Mouse (Mus musculus): ENCODE data around the gene Ehd4.

Ehd4 gene

DNA sequence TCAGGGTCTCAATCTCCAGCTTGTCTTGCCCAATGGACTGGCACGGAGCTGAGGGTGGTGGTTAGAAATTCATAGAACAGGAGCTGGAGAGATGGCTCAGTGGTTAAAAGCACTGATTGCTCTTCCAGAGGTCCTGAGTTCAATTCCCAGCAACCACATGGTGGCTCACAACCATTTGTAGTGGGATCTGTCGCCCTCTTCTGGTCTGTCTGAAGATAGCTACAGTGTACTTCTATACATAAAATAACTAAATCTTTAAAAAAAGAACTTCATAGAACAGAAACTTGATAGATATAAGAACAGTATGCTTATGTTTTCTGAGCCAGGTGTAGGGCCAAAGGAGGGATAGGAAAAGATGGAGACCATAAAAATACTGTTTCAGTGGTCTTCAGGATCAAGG is 72.0 kb downstream of the Ehd4 start:
- DNase-seq (ENCODE audit: low read depth in 1 of 2, low spot score in 2 of 2): no peak

DNA sequence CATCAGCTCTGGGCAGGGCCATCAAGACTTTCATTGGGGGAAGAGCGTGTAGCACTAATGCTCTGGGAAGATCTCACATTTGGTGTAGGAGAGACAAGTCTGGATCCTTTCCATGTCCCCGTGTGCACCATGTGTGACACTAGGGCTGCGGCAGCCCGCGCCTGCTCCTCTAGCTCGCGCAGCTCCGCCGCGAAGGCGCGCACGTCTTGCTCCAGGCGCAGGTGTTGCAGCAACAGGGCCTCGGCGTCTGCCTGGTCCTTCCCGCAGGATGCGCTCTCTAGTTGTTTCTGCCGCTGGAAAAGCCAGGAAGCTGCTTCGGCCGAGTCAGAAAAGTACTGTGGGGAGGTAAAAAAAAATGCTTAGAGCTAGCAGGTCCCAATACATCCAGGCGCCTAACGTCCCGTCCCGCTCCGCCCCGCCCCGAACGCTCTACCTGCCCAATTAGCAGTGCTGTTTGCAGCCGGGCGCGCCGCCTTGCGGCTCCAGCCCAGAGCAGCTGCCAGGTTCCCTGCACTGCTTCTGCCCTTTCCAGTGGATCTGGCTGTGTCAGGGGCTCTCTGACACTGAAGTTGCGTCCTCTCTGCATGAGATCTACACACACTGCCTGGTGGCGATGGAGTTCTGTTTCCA is 78.2 kb downstream of the Ehd4 start:
- no peak for DNase-seq (ENCODE audit: low read depth in 1 of 2, low spot score in 2 of 2)

DNA sequence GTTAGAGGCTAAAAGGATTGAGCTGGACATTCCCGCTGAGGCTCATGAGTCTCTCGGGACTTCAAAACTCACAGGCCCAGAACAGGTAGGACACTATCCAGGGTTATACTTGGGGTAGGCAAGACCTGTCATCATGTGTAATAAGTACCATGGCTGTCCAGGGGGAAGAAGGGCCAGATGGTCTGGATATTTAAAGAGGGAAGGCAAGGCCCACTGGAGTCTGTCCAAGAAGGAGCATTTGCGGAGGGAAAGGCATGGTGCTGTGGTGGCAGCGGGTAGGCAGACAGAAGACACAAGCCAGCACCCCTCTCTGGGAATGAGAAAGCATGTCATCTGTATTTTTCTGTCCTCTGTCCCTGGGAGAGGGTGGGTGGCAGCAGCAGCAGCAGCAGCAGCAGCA is 80.3 kb downstream of the Ehd4 start:
- DNase-seq (ENCODE audit: low read depth in 1 of 2, low spot score in 2 of 2): no peak

DNA sequence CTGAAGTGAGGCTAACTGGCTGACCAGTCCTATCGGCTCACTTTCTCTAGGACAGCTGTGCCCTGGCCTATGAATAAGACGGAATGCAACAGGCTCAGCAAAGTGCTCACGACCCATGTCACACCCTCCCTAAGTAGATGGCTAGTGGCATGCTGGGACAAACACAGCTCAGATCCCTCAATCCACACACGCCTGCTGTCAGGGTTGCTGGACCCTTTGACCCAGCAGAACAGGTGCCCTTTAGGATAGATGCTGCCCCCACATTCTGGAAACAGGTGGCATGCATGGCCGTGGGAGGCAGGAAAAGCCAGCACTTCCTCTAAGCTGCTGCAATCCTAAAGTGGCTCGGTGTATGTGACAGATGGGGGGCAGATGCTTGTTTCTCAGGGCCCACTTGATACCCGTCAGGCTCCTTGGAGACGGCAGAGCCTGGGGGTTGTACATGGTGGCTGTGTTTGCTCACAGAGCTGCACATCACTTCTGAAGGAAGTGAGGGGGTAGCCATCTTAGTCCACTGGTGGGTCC is 84.9 kb downstream of the Ehd4 start:
- DNase-seq (ENCODE audit: low read depth in 1 of 2, low spot score in 2 of 2): no peak

DNA sequence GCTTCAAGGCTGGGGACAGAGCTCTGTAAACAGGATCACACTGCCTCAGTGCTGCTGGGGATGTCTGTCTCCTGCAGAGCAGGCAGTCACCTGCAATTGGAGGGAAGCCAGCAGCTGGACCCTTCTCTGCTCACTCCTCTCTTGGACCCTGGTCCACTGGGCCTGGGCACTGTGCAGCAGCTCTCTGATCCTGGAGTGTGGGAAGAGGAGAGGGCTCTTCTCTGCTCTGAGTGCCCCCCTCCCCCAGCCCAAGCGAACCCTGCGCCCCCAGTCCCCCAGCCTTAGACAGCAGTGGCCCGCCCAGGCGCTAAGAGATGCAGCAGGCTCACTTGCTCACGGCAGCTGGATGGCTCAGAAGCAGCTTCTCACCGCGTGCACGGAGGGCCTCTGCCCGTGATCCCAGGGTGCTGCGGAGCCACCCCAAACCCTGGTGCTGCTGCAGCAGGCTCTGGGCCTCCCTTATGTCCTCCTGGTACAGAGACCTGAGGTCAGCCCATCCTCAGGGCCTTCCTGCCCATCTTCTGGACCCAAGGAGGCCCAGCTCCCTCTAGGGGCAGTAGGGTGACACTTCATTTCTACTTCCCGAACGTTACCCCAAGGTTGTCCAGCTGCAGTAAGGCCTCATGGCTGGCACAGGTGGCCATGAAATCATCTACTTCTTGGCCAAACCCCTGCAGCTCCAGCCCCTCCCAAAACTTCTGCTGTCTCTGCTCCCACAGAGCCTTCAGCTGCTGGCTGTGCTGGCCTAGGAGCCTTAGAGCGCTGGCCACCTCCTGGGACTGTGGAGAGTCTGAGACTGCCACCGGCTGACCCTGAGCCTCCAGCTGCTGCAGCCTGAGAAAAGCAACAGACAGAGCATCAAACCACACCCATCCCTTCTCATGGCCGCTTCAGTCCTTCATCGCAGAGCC is 85.6 kb downstream of the Ehd4 start:
- DNase-seq (ENCODE audit: low read depth in 1 of 2, low spot score in 2 of 2): no peak

DNA sequence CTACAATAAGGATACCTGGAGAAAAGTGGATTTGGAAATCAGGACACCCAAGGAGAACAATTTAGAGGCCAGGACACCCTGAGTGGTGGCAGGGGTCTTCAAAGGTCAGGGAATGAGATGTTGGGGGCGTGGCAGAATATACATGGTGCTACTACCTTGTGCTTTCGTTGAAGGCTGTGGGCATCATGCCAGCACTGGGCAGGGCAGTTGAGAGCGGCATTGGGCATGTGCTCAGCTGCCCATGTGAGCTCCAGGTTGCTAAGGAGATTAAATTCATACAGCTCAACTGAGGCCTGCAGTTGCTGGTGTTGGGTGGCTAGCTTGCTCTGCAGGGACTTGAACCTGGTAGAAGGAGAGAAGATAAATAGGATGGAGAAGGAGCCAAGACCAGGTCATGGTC is 88.2 kb downstream of the Ehd4 start:
- DNase-seq (ENCODE audit: low read depth in 1 of 2, low spot score in 2 of 2): no peak

DNA sequence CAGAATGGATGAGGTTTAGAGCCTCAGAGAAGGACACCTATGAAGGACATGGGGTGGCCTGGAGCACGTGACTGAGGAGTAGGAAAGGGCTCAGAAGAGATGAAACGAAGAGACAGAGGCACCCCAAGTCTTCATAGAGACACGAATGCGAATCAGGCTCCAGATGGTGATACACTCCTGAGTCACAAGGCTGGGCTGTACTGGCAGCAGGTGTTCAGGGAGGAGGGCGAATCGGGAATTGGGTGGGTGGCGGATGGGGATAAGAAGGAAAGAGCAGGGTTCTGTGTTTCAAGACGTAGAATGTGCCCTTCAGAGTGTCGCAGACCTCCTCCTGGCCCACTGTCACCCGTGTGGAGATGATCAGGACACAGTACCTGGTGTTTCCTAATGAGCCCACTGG is 89.2 kb downstream of the Ehd4 start:
- DNase-seq (ENCODE audit: low read depth in 1 of 2, low spot score in 2 of 2): no peak

DNA sequence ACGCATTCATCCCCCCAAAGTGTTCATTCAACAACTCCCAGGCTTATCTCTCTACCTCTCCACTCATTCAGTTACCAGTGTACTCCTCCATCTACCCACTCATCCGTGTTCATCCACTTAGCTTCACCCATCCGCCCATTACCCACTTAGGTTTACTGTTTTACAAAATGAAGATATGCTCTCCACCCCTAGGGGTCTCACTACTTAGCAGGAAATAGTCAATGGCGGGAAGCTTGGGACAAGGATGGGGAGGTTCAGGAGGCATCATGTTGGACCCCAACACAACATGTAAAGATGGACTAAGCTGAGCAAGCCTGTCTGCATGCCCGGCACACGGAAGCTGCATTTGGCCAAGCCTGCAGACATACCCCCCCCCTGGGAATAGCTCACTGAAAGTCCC is 89.8 kb downstream of the Ehd4 start:
- DNase-seq (ENCODE audit: low read depth in 1 of 2, low spot score in 2 of 2): no peak

DNA sequence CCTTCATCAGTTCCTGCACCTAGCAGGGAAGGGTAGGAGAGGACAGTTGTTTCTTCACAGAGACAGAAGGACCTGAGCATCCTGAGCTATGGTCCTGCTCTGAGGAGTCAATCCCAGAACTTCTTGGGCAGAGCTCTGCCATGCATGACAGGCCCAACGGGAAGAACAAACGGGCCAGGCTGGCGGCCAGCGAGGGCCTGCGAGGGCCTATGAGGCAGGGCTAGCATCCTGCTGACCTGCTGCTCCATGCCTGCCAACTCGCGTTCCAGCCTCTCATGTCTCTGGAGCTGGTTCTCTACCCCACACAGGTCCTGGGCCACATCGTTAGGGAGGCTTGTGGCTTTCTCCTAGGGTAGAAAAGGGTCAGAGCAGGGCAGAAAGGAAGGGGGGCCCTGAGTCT is 92.2 kb downstream of the Ehd4 start:
- DNase-seq (ENCODE audit: low read depth in 1 of 2, low spot score in 2 of 2): no peak

DNA sequence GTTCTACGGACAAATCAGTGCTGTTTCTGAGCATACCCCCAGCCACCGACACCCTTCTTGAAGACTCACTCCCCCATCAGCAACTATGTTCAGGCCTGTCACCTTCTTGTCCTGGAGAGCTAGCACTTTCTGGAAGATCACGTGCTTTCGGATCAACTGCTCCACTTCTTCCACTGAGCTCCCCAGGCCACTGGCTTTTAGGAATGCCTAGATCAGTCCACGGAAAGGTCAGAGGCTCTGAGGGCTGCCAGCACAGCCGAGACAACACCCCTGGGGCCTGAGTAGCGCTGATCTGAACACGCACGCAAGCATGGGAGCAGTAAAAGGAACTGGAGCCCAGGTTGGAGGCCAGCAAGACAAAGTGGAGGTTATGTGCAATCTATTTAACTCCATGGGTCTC is 93.8 kb downstream of the Ehd4 start:
- no peak for DNase-seq (ENCODE audit: low read depth in 1 of 2, low spot score in 2 of 2)

DNA sequence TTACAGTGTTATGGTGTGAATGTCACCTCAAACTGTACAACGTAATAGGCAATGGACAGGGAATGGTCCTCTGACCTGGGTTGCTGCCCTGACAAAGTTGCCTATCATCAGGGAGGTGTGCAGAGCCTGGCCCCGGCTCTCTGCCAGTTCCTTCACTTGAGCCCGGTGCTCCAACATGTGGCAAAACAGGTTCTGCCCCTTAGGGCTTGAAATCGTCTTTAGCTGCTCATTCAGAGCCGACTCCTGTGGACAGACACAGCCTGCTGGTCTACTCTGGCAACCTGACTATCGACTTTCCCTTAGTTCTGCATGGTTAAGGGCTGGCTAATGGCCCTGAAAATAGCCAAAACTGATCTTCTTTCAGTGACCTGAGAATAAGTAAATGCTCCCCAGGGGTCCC is 94.2 kb downstream of the Ehd4 start:
- no peak for DNase-seq (ENCODE audit: low read depth in 1 of 2, low spot score in 2 of 2)

DNA sequence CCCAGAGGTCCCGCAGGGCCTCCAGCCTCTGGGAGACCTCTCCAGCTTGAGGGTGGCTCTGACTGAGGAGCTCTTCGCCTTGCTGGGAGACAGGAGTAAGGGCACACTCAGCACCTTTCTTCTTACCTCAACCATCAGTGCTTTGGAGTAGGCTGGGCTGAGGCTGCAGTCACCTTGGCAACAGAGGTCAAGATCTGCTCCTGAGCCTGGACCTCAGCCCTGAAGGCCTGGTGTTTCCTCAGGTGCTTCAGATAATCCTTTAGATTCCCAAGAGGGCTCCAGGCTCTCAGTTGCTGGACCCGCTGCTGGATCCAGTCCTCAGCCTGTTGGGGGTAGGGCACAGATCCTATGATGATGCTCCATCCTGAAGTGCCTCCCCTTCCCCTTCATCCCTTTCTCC is 94.9 kb downstream of the Ehd4 start:
- DNase-seq (ENCODE audit: low read depth in 1 of 2, low spot score in 2 of 2): no peak

DNA sequence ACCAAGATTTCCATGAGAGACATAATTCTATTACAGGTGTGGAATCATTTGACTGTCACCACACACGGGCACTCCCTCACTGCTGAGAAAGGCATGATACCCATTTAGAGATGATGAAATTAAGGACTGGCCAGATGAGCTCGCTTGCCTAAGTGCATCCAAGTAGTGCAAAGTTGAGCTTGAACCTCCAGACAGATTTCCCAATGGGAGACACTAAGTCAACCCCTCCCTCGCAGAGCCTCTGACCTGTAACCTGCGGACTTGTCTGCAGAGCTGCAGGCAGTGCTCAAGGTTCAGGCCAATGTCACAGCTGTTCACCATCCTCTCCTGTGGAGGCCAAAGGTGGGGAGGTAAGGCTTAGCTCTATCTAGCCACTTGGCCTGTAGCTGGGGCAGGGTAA is 95.6 kb downstream of the Ehd4 start:
- no peak for DNase-seq (ENCODE audit: low read depth in 1 of 2, low spot score in 2 of 2)

DNA sequence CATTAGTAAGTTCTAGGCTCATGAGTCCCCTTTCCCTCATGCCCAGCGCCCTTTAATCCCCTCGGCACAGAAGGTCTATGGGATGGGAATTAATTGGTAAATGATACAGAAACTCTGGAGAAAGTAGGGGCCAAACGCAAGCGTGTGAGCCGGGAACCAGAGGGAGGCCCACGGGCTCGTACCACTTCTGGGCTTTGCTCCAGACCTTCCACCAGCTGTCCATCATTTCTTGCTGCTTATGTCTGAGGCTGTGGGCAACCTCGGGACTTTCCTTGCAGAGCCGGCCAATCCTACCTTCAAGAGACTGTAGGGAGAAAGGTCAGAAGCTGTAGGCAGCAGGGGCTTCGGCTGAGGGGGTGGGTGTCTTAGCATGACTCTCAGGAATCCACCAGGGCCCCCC is 98.5 kb downstream of the Ehd4 start:
- DNase-seq (ENCODE audit: low read depth in 1 of 2, low spot score in 2 of 2): no peak

DNA sequence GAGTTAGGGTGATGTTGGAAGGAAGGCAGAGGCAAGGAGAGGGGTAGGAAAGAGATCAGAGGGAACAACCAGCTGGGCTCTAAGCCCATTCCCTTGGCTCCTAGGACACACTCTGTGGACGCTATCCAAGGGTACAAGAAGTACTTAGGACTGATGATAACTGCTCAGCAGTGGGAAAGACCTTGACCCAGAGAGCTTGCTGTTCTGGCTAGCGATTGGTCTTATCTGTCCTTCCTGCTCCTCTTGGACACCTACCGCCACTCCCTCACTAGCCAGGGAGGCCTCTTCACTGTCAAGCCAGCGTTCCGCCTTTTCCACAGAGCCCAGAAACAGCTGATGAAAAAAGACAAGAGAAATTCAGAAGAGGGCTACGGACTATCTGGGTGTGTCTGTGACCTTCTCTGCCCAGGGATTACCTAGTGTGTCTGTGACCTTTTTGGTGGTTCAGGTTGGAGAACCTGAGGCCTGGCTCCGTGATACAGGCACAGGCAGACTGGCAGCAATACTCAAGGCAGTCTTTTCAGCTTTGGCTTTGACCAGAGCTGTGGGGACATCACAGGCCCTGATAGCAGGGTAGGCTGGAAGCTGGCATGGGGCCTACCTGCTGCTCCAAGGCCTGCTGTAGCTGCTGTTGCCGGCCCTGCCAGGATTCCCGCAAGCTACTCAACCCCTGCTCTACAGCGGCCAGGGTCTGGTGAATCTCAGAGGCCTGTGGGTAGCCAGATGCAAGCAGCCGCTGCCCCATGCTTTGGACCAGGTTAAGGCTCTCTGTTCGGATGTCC is 99.4 kb downstream of the Ehd4 start:
- no peak for DNase-seq (ENCODE audit: low read depth in 1 of 2, low spot score in 2 of 2)

DNA sequence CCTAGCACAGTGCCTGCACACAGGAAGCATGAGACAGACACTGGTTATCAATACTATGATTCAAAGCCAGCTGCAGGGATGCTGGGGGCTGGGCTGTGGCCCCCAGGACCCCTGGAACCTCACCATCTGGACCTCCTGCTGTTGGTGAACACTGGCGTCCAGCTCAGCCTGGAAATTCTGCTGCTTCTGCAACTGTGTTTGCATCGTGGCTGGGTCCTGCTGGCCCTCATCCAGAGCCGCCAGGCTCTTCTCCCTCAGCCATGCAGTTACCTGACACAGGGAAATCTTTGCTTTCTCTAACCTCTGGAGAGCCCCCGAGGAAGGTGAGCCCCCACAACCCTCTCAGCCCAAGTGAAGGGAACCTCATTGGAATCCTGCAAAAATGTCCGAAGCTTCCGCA is 103.0 kb downstream of the Ehd4 start:
- no peak for DNase-seq (ENCODE audit: low read depth in 1 of 2, low spot score in 2 of 2)

DNA sequence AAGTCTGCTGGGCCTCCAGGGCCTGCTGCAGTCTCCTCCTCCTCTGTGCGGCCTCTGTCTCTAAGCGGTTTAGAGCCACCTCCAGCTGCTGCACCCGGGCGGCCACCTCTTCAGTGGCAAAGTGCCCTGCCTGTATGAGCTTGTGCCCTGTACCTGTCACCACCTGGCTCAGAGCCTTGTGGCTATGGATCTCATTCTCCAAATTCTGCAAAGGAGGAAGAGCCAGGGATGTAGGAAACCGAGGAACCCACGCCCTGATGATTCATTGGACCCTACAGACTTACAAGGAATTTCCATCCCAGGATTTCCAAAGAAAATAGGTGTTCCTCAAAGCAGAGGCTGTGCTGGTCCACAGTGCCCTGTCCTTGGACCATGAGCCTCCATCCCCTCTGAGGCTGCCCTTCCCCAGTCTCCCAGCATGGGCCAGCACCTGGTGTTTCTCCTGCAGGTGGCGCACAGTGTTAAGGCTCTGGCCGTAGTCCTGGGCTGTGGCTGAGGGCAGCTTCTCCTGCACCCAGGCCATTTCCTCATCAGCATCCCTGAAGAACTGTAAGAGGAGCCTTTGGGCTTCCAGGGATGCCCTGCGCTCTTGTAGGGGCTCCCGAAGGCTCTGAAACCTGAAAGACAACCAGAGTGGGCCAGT is 104.7 kb downstream of the Ehd4 start:
- DNase-seq (ENCODE audit: low read depth in 1 of 2, low spot score in 2 of 2): no peak

DNA sequence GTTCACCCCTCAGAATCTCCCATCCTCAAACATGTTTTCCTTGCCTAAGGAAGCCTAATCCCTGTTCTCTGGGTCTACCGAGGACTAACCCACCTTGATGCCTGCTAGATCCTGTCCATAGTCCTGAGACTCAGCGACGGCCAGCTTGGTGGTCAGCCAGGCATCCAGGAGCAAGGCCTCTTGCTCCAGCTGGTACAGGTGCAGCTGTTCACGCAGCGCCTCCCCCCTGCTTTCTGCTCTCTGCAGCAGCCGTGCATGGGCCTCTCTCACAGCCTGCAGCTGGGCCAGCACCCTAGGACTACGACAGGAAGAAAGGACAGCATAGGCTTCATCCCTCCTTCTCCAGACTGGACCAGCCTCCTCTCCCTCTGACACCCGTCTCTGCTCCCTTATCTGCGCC is 106.2 kb downstream of the Ehd4 start:
- DNase-seq (ENCODE audit: low read depth in 1 of 2, low spot score in 2 of 2): no peak

DNA sequence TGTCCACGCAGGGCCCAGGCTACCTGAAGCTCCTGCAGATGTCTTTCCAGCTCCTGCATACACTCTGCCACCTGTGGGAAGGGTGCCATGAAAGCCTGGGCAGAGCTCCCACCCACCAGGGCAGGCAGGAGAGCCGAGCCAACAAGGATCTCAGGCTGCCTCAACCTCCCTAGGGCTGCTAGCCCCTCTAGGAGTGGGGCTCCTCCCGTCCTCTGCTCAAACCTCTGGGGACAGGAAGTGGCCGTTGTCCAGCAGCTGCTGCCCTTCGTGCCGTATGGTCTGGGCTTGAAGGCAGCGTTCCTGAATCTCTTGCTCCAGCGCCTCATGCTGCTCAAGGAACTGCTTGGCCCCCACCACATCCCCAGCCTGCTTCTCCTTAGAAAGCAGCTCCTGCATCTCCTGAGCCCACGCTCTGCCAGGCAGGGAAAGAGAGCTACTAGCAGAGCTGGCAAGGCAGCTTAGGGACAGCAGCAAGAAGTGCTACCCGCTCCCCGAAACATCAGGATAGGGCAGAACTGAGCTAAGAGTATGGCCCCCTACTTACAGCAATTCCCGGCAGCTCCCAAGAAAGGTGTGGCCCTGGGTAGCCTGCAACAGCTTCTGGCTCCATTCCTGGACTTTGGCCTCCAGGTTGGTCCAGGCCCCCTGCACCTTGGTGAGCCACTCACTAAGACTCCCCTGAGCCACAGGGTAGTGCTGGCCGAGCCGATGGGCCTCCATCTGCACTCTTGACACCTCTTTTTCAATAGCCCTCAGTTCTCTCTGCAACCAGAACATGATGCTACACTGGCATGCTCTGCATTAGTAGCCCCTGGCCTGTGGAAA is 107.7 kb downstream of the Ehd4 start:
- DNase-seq (ENCODE audit: low read depth in 1 of 2, low spot score in 2 of 2): no peak

DNA sequence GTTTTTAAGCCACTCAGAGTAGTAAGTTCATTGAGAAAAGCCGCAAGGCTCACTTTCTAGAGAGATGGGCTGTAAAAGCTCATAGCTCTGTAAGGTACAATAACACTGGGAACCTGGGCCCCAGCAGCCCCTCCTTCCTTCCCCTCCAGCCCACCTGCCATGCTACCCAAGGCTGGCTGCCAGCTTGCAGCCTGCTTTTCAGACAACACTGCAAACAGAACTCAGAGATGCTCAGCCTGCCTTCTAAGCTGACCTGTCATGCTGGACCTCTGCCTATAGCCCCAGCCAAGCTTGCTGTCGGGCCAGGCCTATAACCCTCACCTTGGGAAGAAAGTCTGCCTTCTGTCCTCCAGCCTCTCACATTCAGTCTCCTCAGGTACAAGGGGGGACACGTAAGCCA is 109.7 kb downstream of the Ehd4 start:
- DNase-seq (ENCODE audit: low read depth in 1 of 2, low spot score in 2 of 2): no peak

Measured in monocyte, adult 2 months (primary cell).